Mouse (Mus musculus) B cell, adult 67 days (primary cell): ENCODE results near the gene Cpt1a. TPM values are rescaled to one million over a fixed set of nuclear protein-coding genes. Genes with fewer than 3 reads are reported as not detected.

Experiments used
- total RNA-seq, 2 experiments: library from RNA; stranded (reverse); gene quantifications; 4 replicates each; pipeline ENCODE4 v1.2.4; 2023

Cpt1a gene
- 10 to 100 TPM; 49.2 to 58.8 TPM for total RNA-seq

DNA sequence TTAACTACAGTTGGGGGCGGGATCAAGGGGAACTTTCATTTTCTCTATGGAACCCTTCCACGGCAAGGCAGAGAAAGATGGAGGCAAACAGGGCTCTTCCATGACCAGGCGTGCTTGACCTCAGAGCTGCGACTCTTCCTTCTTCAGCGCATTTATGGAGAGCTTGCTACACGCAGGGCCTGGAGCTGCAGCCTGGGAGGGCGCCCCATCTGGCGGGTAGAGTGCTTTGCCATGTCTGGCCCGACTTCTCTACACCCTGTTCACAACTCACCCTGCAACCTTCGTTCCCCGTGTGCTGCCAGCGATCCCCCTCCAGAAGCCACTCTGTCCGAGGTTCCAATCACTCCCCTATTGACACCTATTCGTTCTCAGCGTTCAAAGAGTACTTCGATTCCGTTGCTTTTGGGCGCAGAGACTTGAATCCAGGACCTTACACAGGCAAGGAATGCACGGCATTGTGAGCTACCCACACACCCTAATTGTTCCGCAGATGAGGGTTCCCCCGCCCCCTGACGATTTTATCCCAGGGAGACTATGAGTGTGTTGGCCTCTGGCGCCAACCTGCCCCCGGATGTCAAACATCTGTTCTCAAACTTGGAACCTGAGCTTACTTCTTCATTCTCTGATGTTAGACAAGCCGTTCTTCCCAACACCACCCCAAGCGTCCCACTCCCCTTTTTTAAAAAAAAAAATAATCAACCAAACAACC lies at the start of gene Cpt1a:
TSS of gene Cpt1a (plus strand) at position 74 of the 709 bp plus-strand sequence.

DNA sequence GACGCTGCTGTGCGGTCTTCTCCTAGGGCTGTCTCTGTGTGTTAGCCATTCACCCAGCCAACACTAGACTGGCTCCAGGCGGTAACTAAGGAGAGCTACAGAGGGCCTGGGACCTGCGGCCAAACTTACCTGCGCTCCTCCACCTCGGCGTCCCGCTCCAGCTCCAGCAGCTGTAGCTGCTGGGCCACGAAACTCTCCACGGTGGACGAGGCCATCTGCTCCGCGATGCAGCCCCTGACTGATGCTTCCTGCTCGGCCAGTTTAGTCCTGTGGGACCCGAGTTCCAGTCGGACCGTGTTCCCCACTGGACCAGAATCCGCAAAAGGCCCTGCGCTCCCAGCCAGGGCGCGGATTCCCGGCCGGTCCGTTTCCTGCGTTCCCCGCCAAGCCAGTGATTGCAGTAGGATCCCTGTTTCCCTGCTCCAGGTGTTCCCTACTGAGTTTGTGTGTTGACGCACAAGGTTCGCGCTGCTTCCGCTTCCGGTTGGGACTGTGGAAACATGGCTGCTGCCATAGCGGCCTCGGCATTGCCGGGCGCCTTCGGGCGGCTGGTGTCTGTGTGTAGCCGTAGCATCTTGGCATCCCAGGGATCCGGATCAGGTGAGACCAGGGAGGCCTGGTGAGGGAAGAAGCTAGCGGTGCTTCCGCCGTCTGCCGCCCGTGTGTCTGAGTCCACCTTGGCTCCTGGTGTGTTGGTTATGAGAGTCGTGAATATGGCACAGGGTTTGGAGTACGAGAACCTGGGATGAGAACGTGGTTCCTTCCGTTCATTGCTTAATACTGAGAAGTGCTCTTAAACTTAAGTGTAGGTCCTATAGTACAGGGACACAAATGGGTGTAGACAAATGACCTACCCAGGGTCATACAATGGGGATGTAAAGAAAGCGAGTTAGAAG lies 39.3 kb upstream of the Cpt1a start, which contains the start of the genes Mrpl21 and Ighmbp2:
TSS of gene Mrpl21 (plus strand) at position 330 of the 896 bp plus-strand sequence.
TSS of gene Ighmbp2 (minus strand) at position 446 of the 896 bp plus-strand sequence.

DNA sequence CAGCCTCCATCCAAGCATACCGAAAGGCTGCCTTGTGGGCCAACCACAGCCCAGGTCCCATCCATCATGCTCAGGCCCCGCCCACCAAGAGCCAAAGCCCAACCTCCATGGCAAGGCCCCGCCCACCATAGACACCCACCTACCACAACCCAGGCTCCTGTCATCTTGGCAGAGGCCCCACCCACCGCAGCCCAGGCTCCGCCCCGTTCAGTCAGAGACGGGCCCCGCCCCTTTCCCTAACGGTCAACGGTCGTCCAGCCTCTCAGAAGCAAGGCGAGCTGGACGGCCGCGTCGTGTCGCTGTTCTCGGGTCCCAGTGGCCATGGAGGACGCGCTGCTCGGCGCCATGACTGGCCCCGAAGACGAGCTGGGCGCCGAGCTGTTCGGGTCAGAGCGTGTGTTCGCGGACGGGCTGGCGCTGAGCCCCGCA lies 66.5 kb downstream of the Cpt1a start, which contains the start of gene Tesmin:
TSS of gene Tesmin (plus strand) at position 229 of the 429 bp plus-strand sequence.

DNA sequence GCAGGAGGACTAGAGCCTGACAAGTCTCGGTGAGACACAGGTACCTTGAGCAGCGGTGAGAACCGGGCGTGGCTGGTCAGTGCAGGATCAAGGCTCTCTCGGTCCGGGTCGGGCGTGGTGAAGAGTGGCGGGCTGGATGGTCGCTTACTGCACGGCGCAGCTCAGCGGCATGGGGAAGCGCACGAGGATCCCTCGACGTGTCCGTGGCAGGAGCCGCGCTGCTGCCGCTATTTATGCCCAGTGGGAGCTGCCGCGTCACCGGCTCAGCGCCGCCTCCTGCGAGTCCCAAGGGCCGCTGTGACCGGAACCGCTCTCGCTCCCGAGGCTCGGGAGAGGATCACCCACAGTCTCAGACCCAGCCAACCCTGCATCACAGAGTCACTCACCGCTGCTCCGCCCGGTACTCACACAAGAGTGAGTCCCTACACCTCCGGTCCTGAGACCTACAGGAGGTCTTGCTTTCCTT lies 92.2 kb downstream of the Cpt1a start, which contains the start of gene Gal:
TSS of gene Gal (minus strand) at position 277 of the 466 bp plus-strand sequence.

Other genes starting within 250 kb of the Cpt1a start
- gene Mrpl21, start 39.4 kb upstream of the Cpt1a start, total RNA-seq = 10 to 100 TPM; 39.1 to 46.1 TPM
- gene Ighmbp2, start 39.3 kb upstream of the Cpt1a start, total RNA-seq = 10 to 100 TPM; 13.7 to 16.3 TPM
- 1 to 10 TPM; 1.3 TPM for gene Tesmin, start 66.5 kb downstream of the Cpt1a start, total RNA-seq
- gene Gal, start 92.2 kb downstream of the Cpt1a start, total RNA-seq = not detected